Mouse (Mus musculus) kidney, adult 2 months (tissue): ENCODE measurements at regions not wholly inside any gene's neighbourhood (a gene's known extent, or its start where the extent isn't known, plus 50 kb on each side); places are given as distances from the start of the nearest gene placed in this dataset.

ENCODE experiments used
- DNase-seq: peaks from one replicate; pipeline ENCODE4 v3.0.0; 2021
- H3K27ac ChIP-seq: fragments of 200-500 bp; 2 replicates; pipeline ENCODE4 v1.5.1; 2012; ENCODE audit warnings: low read depth, low read length, control low read depth, inconsistent platforms; ENCODE audit not compliant: insufficient read depth
- H3K27me3 ChIP-seq: fragments of 200-500 bp; replicated peaks from 2 replicates; pipeline ENCODE4 v1.6.1; 2012; ENCODE audit warnings: mild to moderate bottlenecking, moderate library complexity, low read length, inconsistent platforms; ENCODE audit not compliant: control insufficient read depth, insufficient read depth
- H3K36me3 ChIP-seq: fragments of 200-500 bp; 2 replicates; pipeline ENCODE4 v1.6.1; 2012; ENCODE audit warnings: mild to moderate bottlenecking, moderate library complexity, low read length, inconsistent platforms; ENCODE audit not compliant: control insufficient read depth, insufficient read depth
- H3K4me1 ChIP-seq: fragments of 200-500 bp; 2 replicates; pipeline ENCODE4 v1.6.1; 2011; ENCODE audit warnings: low read length; ENCODE audit not compliant: control insufficient read depth, insufficient read depth
- H3K4me3 ChIP-seq: fragments of 200-500 bp; 2 replicates; pipeline ENCODE4 v1.5.1; 2011; ENCODE audit warnings: mild to moderate bottlenecking, low read depth, low read length, control low read depth; ENCODE audit not compliant: insufficient read depth
- CTCF ChIP-seq: fragments of 200-500 bp; conservative IDR thresholded peaks from 2 replicates; pipeline ENCODE4 v1.5.1; 2011; ENCODE audit warnings: low read depth, mild to moderate bottlenecking, control low read depth, low read length, moderate library complexity, mixed read lengths; ENCODE audit not compliant: insufficient read depth, insufficient read length
- POLR2A ChIP-seq: fragments of 200-500 bp; IDR thresholded peaks from one replicate; pipeline ENCODE4 v1.6.1; 2011; ENCODE audit warnings: low read depth, low read length, control low read depth
- WGBS: fragments of 180-500 bp; shearing (Covaris S2); methylation state at CpG from one replicate; pipeline ENCODE4 v1.1.7; 2018; 5-methylcytosine and 5-hydroxymethylcytosine counted together

DNA sequence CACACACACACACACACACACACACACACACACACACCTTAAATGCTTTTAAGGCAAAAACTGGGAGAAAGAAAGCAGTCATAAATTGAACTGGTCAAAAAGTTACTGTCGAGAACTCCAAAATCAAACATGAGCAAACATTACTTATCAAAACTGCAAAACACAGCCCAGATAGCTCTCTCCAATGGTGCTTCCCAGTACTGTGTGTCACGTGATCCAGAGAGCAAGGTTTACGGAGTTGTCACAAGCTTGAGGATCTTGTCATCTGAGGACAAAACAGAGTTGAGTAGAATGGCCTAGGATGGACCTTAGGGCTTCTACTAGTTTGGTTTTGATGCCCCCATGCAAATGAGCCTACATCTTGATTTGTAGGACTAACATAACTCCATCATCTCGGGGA is 102.3 kb upstream of the Bcl6 start:
- Histone ChIP-seq H3K4me3 (no peak overlapping the region), H3K27me3 (no peaks in the 10 kb centered on the region), H3K27ac (no peak overlapping the region), H3K36me3 (no peaks in the 10 kb centered on the region), H3K4me1 (no peaks in the 10 kb centered on the region)
- DNase-seq = no peak
- TF ChIP-seq POLR2A = no peak
- TF ChIP-seq CTCF = no peak
- WGBS = 86% methylated on average over 4 of the region's 4 CpGs

DNA sequence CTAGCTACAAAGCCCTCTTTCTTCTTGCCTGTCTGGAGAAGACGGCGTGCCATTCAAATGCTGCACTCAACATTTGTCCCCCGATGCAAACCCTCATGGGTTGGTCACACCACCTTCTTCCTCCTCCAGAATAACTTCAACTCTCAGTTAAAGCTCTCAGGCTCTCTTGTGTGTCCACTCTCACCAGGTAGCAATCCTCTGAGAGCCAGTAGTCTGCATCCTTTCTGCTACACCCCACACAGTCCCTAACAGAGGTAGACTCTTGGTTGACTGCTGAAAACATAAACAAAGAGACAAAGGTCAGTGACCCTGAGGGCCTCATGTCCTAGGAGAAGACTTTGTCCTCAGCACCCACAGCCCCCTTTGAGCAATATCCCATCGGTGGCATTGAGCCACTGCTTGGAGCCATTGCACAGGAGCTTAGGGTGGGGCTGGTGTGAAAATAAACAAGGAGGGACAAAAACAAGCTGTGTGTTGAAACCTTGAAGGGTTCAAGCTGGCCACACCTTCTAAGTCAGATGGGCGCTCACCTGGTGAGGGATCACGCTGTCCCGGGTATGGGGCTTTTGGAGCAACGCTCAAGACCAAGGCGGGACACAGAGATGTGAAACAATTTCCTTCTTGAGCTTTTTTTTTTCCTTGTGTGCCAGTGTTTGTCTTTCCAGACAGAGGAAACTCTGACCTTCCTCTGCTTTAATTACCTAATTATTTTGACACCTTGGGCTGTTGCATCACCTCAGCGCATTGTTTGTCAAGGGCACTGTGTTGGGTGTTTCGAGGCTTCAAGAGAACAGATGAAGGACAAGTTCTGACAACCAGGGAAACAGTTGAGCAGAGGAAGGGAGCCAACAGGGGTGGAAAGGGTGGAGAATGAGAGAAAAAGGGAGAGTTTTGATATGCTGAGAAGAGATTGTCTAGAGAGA is 101.4 kb upstream of the Bcl6 start:
- Histone ChIP-seq H3K36me3 (no peaks in the 10 kb centered on the region), H3K27ac (no peak overlapping the region), H3K4me1 (no peaks in the 10 kb centered on the region), H3K27me3 (no peaks in the 10 kb centered on the region), H3K4me3 (no peak overlapping the region)
- no peak for DNase-seq
- WGBS = 78% methylated on average over 11 of the region's 11 CpGs
- no peak for TF ChIP-seq CTCF
- TF ChIP-seq POLR2A = no peak

- Histone ChIP-seq H3K4me1 (no peaks in the 10 kb centered on the region), H3K27ac (no peak overlapping the region), H3K36me3 (no peaks in the 10 kb centered on the region), H3K27me3 (no peaks in the 10 kb centered on the region), H3K4me3 (no peak overlapping the region)
- WGBS = 86% methylated on average over 8 of the region's 8 CpGs
- no peak for DNase-seq
- TF ChIP-seq POLR2A = no peak
- TF ChIP-seq CTCF = no peak
Measured at GRCm38 (mm10) chr16:24083966-24084365, 95.3 kb upstream of the Bcl6 start.

DNA sequence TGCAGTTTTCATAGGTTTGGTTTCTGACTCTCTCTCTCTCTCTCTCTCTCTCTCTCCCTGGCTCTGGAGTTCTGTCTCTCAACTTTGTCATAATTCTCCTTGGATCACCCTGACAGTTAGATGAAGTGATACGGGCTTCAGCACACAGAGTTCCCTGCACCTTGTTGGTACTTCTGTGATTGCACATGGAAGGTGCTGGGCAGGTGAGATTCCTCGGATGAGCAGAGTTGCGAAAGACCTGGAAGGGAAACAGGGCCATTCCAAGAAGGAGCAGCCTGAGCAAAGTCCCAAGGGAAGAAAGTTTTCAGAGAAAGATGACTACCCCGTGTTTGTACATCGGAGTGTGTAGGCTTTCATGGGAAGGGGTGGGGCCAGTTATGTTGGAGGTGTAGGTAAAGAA is 91.8 kb upstream of the Bcl6 start:
- TF ChIP-seq CTCF (no peak), POLR2A (no peak)
- H3K27ac ChIP-seq = no peak overlapping the region
- WGBS = 69% methylated on average over 5 of the region's 5 CpGs
- H3K36me3 ChIP-seq = no peaks in the 10 kb centered on the region
- H3K27me3 ChIP-seq = no peaks in the 10 kb centered on the region
- H3K4me3 ChIP-seq = no peak overlapping the region
- no peaks in the 10 kb centered on the region; the same call in 1 of the 2 replicates for H3K4me1 ChIP-seq
- peak; percentile 72 for DNase-seq

DNA sequence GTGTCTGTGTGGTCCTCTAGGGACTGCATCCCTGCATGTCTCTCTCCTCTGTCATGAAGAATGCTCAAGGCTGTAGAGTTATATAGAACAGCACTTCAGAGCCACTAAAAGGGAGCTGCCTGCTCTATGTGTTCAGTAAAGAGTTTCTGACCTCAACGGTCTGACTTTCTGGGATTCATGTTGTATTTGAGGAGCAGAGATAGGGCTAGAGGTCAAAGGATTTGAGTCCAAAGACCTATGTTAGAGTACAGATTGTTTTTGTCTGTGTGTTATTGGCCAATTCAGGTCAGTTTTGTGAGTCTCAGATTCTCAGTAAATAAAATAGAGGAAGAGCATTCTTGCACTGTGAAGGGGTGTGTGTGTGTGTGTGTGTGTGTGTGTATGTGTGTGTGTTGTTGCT is 90.0 kb upstream of the Bcl6 start:
- DNase-seq = no peak
- Histone ChIP-seq H3K27ac (no peak overlapping the region), H3K4me1 (no peaks in the 10 kb centered on the region; the same call in 1 of the 2 replicates), H3K36me3 (no peaks in the 10 kb centered on the region), H3K4me3 (no peak overlapping the region), H3K27me3 (no peaks in the 10 kb centered on the region)
- TF ChIP-seq POLR2A (no peak), CTCF (no peak)
- 60% methylated on average over 1 of the region's 1 CpGs for WGBS

DNA sequence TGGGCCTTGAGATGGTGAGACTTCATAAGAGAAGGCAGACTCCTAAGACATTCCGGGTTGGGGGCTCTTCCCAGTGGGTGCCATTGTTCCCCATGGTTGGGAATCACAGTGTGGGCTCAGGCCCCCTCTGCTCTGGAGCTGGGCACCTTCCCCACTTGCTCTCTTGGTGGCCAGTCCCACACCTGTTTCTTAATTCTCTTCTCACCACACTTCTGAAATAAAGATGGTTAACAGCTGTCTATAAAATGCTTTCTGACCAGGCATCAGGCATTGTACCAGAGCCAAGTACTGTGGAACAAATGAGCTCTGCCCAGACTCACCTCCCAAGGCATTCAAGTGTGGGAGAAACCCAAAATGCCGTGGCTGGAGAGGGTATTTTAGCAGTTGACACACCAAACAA is 88.8 kb upstream of the Bcl6 start:
- no peak for DNase-seq
- Histone ChIP-seq H3K4me3 (no peak overlapping the region), H3K36me3 (no peaks in the 10 kb centered on the region), H3K4me1 (no peaks in the 10 kb centered on the region; the same call in 1 of the 2 replicates), H3K27me3 (no peaks in the 10 kb centered on the region), H3K27ac (no peak overlapping the region)
- TF ChIP-seq CTCF (no peak), POLR2A (no peak)
- 68% methylated on average over 2 of the region's 2 CpGs for WGBS

DNA sequence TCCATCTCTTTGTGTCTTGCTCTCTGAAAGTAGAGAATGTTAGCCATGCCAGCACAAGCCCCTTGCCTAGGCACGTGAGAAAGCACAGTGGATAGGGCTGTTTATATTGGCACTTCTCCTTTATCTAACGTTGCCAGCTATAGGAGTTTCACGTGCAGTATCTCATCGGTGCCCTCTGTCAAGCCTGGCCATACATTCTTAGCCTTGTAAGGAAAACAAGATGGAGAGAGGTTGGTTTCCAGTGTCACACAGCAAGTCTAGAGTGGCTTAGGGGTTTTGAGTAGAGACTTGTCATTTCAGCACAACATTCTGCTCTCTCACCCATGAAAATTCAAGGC is 88.1 kb upstream of the Bcl6 start:
- Histone ChIP-seq H3K4me1 (no peaks in the 10 kb centered on the region; the same call in 1 of the 2 replicates), H3K27me3 (no peaks in the 10 kb centered on the region), H3K36me3 (no peaks in the 10 kb centered on the region), H3K27ac (no peak overlapping the region), H3K4me3 (no peak overlapping the region)
- DNase-seq = no peak
- WGBS = 80% methylated on average over 4 of the region's 4 CpGs
- TF ChIP-seq POLR2A (no peak), CTCF (no peak)
